Mouse (Mus musculus) olfactory bulb, adult 2 months (tissue): ENCODE results near the gene Rab14. TPM values are rescaled to one million over a fixed set of nuclear protein-coding genes. Genes with fewer than 3 reads are reported as not detected.
A peak's percentile ranks its signal among the peaks of the same experiment; 100 is the strongest.

Source experiments
- H3K27ac ChIP-seq: fragments of 200-500 bp; 2 replicates; pipeline ENCODE4 v1.5.1; 2012; ENCODE audit warnings: low read depth, low read length; ENCODE audit not compliant: insufficient read depth
- H3K4me1 ChIP-seq: fragments of 200-500 bp; 2 replicates; pipeline ENCODE4 v1.6.1; 2012; ENCODE audit warnings: low read length; ENCODE audit not compliant: control insufficient read depth, insufficient read depth
- H3K4me3 ChIP-seq: fragments of 200-500 bp; 2 replicates; pipeline ENCODE4 v1.5.1; 2012; ENCODE audit warnings: mild to moderate bottlenecking, low read depth, low read length, moderate library complexity; ENCODE audit not compliant: insufficient read depth
- CTCF ChIP-seq: fragments of 200-500 bp; IDR thresholded peaks from 2 replicates; pipeline ENCODE4 v1.5.1; 2012; ENCODE audit warnings: low read depth, mild to moderate bottlenecking, low read length, moderate library complexity; ENCODE audit not compliant: insufficient read depth
- POLR2A ChIP-seq: fragments of 200-500 bp; IDR thresholded peaks from 2 replicates; pipeline ENCODE4 v1.6.1; 2012; ENCODE audit warnings: mild to moderate bottlenecking, low read depth, low read length, moderate library complexity; ENCODE audit not compliant: insufficient read depth
- WGBS: fragments of 180-500 bp; shearing (Covaris S2); methylation state at CpG from one replicate; pipeline ENCODE4 v1.1.7; 2018; 5-methylcytosine and 5-hydroxymethylcytosine counted together
- polyA plus RNA-seq: library from polyadenylated mRNA; stranded (reverse); fragments of >200 nt; gene quantifications from 2 replicates; pipeline ENCODE4 v1.2.4, GENCODE M21; 2012; ENCODE audit warnings: low replicate concordance; ENCODE audit not compliant: missing spikeins, insufficient read depth, insufficient read length

The Rab14 gene
- polyA plus RNA-seq, 1 experiment: 306 TPM

DNA sequence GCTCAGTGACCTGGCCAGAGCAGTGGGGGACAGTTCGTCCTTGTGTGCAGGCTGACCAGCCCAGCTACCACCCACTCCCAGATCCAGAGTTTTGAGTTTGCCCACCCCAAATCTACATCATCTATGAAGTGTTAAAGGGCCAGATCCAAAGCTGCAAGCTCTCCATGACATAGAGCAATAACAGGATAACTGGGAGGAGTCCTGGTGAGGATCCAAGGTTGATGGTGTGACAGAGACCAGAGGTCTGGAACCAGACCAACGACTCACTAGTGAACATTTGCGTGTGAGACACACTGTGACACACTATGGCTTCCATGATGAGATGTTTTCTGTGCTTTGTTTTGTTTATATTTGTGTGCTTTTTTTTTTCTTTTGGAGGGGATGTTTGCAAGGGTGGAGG lies 7.1 kb upstream of the Rab14 start:
- 89% methylated on average over 3 of the region's 3 CpGs for WGBS
- no peak overlapping the region for H3K27ac ChIP-seq
- no peaks in the 10 kb centered on the region for H3K4me1 ChIP-seq
- TF ChIP-seq CTCF (no peak), POLR2A (no peak)
- no peak overlapping the region for H3K4me3 ChIP-seq

DNA sequence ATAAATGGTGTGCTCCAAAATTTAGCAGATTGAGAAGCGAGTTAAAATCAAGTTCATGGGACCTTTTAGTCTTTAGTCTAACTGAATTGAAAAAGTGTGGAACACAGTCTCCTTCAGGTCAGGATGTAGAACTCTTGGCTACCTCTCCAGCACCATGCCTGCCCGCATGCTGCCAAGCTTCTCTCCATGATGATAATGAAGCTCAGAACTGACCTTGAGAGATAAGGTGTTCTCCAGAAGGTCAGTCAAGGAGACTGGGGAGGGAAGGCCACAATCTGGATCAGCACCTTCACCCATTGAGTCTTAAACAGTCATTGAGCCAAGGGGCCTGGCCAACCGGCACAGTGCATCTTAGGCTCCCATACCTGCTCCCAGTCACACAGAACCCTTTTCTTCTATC lies 5.8 kb upstream of the Rab14 start:
- Histone ChIP-seq H3K4me1 (no peaks in the 10 kb centered on the region), H3K4me3 (no peak overlapping the region), H3K27ac (no peak overlapping the region)
- 96% methylated on average over 3 of the region's 3 CpGs for WGBS
- TF ChIP-seq POLR2A: no peak
- TF ChIP-seq CTCF: no peak

DNA sequence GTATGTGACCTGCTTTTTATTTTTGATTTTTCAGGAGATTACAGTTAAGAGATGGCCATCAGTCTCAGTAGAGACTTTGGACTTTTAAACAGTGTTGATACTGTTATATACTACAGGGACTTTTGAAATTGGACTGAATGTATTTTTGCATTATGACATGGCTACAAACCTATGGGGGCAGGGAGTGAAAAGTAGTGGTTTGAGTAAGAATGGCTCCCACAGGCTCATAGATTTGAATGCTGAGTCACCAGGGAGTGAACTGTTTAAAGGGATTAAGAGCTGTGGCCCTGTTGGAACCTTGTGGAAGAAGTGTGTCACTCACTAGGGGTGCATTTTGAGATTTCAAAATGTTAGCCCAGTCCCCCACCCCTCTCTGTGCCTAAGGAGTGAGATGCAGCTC lies 2.8 kb upstream of the Rab14 start:
- TF ChIP-seq POLR2A: no peak
- no peak for TF ChIP-seq CTCF
- Histone ChIP-seq H3K27ac (no peak overlapping the region), H3K4me3 (no peak overlapping the region), H3K4me1 (no peaks in the 10 kb centered on the region)

DNA sequence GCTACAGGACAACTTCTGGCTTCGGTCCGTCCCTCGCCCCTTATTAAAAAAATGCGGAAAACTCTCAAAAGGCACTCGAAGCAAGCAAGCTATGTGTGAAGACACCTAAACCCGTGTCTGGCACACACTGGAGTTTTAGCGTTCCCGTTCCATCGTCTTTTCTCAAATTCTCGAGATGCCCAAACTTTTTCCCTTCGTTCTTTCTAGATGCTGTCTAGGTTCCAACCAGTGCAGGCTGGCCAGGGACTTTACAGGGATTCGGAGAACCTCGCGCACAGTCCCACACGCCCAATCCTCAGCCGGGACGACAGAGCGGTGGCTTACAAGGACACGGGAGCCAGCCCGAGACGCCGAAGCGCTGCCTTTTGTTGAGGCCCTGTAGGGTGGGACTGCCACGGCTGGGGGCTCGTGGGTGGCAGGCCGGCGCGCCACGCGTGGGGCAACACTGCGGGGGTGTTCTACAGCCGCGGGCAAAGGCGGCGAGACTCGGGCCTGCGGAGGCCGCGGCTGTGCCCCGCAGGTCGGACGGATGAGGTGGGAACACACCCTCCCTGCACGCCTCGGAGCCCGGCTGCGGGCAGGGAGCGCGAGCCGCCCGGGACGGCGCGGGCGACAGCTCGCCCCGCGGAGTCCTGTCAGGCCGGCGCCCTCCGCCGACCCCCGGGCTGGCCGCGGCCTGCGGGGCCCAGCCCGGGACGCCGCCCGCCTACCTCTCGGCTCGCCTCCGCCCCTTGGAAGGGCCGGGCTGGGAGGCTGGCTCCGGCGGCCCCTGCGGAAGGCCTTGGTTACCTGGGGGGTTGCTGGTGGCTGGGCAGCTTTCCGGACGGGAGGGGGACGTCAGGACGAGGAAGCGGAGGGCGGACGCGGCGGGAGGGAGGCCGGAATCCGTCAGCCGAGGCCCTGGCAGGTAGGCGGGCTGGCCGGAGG lies 686 bp downstream of the Rab14 start:
- TF ChIP-seq POLR2A (no peak), CTCF (no peak)
- no peaks in the 10 kb centered on the region for H3K4me1 ChIP-seq
- H3K4me3 ChIP-seq: peak overlapping the region; percentile 95
- WGBS: under 1% methylated on average over 86 of the region's 90 CpGs
- H3K27ac ChIP-seq: peak overlapping the region; percentile 96

DNA sequence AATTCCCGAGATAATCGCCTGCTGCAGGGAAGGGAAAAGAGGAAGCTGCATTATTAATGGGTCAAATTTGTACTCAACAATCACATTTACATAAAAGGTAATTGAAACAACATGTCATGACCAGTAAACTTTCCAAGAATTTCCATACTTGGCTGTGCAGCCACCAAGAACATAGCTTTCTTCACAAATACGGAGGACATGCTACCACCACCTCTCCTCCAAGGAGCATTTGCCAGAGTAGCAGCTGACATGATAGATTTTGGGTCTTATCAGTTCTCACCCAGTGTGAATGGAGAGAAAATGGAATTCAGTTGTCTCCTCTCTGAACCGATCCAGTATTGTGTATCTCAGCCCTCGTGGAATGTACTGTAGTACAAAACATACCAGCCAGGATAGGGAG lies 1.4 kb downstream of the Rab14 start:
- Histone ChIP-seq H3K4me1 (no peaks in the 10 kb centered on the region), H3K27ac (no peak overlapping the region; the same call in 1 of the 2 replicates), H3K4me3 (peak overlapping the region; percentile 95)
- TF ChIP-seq POLR2A: no peak
- no peak for TF ChIP-seq CTCF
- WGBS: under 1% methylated on average over 5 of the region's 5 CpGs

DNA sequence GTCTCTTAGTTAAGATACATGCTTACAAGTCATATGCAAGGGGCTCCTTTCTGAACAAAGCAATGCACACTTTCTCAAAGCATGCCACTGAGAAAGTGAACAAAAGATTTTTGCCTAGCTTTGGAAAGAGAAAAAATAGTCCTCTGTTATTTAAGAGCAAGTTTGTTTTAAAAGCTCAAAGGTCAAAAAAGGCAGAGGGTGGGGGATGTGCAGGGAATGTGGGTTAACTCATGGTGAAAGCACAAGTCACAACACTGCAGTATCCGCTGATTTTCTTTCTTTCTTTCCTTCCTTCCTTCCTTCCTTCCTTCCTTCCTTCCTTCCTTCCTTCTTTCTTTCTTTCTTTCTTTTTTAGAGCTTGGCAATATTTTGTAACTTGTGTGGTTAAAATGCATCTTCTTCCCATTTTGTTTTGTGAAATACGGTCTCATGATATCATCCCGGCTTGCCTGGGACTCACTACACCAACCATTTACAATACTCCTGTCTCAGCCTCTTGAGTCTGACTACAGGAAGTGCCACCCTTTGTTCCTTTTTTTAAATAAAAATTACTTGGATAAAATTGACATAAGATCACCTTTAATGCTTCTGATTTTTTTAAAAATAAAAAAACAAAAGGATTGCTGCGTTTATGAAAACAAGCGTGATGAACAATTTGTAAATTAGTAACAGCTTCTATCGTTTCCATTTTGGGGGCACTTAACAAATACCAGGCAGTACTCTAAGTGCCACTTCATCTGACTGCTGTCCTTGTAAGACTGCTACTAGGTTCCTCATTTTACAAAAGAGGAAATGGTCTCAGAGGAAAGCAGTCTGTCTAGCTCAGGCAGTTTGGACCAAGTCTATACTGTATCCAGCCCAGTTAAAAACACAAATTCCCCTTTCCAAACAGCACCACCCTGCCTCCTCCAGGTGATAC lies 5.0 kb downstream of the Rab14 start:
- Histone ChIP-seq H3K4me1 (no peaks in the 10 kb centered on the region), H3K27ac (no peak overlapping the region), H3K4me3 (no peak overlapping the region)
- 46% methylated on average over 6 of the region's 6 CpGs for WGBS
- TF ChIP-seq POLR2A: no peak
- TF ChIP-seq CTCF: no peak

DNA sequence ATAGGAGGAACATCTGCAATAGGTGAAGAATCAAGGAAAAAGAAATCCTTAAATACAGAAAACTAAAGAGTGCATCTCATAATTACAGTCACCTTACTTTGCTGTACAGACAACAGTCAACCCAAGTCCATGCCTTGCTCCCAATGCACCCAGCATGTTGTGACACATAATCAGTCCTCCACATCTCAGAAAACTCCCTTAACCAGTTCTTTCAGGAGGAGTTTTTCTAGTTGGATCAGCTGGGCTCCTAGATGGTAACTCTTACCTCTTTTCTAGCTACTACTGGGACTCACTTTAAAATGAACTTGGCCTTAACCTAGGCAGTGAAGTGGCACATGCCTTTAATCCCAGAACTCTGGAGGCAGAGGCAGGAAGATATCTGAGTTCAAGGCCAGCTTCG lies 6.9 kb downstream of the Rab14 start:
- no peaks in the 10 kb centered on the region for H3K4me1 ChIP-seq
- TF ChIP-seq POLR2A (no peak), CTCF (no peak)
- H3K27ac ChIP-seq: no peak overlapping the region
- H3K4me3 ChIP-seq: no peak overlapping the region
- 87% methylated on average over 1 of the region's 1 CpGs for WGBS

DNA sequence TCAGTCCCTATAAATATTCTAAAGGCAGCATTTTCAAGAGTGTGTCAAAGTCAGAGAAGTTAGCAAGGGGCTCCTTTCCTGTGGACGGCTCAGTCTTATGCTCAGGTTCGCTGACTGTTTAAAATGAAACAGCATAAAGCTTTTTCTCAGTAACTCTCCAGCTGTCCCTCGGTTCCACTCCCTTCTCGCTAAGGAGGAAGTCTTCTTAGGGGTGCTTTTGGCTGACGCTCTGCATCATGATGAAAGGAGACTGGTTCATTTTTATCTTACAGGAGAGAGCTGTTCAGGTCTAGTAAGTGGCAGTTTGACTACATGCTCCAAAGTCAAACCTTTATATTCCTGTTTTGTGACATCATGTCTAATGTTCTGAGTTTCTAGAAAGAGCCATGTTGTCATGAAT lies 12.0 kb downstream of the Rab14 start:
- Histone ChIP-seq H3K4me3 (no peak overlapping the region), H3K4me1 (no peaks in the 10 kb centered on the region), H3K27ac (no peak overlapping the region)
- TF ChIP-seq CTCF (no peak), POLR2A (no peak)
- 80% methylated on average over 5 of the region's 5 CpGs for WGBS

DNA sequence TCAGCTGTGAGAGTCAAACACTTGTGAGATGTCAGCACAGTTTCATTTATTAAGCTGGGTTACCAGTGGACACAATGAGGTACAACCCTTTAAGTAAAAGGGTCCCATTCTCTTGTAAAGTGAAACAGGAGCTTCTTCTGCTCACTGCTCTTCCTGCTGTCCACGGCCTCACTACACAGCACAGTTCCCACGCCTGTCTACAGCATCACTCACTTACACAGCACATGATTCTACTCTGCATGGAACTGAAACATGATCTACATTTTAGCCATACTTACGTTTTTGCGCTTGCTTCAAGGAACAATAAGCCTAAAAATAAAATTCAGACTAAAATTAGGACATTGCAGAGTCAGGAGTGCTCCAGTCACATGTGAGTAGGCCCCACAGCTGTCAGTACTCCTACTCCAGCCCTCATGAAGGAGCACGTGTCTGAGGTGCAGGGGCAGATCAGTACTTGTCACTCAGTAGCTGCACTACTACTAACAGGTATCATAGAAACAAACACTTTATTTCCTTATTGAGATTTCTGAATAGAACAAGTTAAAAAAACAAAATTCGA lies 17.7 kb downstream of the Rab14 start:
- H3K4me1 ChIP-seq: no peaks in the 10 kb centered on the region
- 61% methylated on average over 6 of the region's 6 CpGs for WGBS
- no peak overlapping the region for H3K27ac ChIP-seq
- TF ChIP-seq CTCF: no peak
- TF ChIP-seq POLR2A: no peak
- no peak overlapping the region for H3K4me3 ChIP-seq
